Mouse (Mus musculus) embryonic facial prominence, embryonic 11.5 days (tissue): ENCODE data around the gene Hrc. TPM values are rescaled to one million over a fixed set of nuclear protein-coding genes. Genes with fewer than 3 reads are reported as not detected.
A peak's percentile ranks its signal among the peaks of the same experiment; 100 is the strongest.
"Not testable (repeated sequence)": the region's sequence is repeated elsewhere in the genome, so short reads cannot be mapped to it uniquely, and the experiment has no call there.

Source experiments
- ATAC-seq: fragments of 200-750 bp; cut with Nextera tagmentation; replicated peaks from 2 replicates; pipeline ENCODE4 v1.8.0; 2017; ENCODE audit warnings: low read depth; ENCODE audit not compliant: insufficient number of reproducible peaks, low FRiP score, low TSS enrichment
- DNase-seq: peaks from one replicate; pipeline ENCODE4 v3.0.0-alpha.2; 2015; ENCODE audit warnings: low spot score
- H3K27ac ChIP-seq: fragments of 300-500 bp; sonication (generic); replicated peaks from 2 replicates; pipeline ENCODE4 v1.5.1; 2014; ENCODE audit warnings: mild to moderate bottlenecking, low read depth, low read length, control low read depth
- H3K27me3 ChIP-seq: fragments of 300-500 bp; sonication (generic); 2 replicates; pipeline ENCODE4 v1.6.1; 2014; ENCODE audit warnings: mild to moderate bottlenecking, low read length, moderate library complexity, mixed read lengths; ENCODE audit not compliant: control insufficient read depth, insufficient read depth
- H3K36me3 ChIP-seq: fragments of 300-500 bp; sonication (generic); replicated peaks from 2 replicates; pipeline ENCODE4 v1.6.1; 2014; ENCODE audit warnings: low read depth, mild to moderate bottlenecking, low read length, moderate library complexity, mixed read lengths; ENCODE audit not compliant: control insufficient read depth, insufficient read depth
- H3K4me1 ChIP-seq: fragments of 300-500 bp; sonication (generic); 2 replicates; pipeline ENCODE4 v1.6.1; 2014; ENCODE audit warnings: low read length, mixed read lengths; ENCODE audit not compliant: control insufficient read depth, insufficient read depth
- H3K4me2 ChIP-seq: fragments of 300-500 bp; sonication (generic); 2 replicates; pipeline ENCODE4 v1.6.1; 2014; ENCODE audit warnings: low read depth, mild to moderate bottlenecking, control low read depth, low read length, moderate library complexity
- H3K4me3 ChIP-seq: fragments of 300-500 bp; sonication (generic); 2 replicates; pipeline ENCODE4 v1.5.1; 2014; ENCODE audit warnings: low read depth, low read length, control low read depth
- H3K9ac ChIP-seq: fragments of 300-500 bp; sonication (generic); replicated peaks from 2 replicates; pipeline ENCODE4 v1.6.1; 2014; ENCODE audit warnings: mild to moderate bottlenecking, control low read depth, low read length
- H3K9me3 ChIP-seq: fragments of 300-500 bp; sonication (generic); replicated peaks from 2 replicates; pipeline ENCODE4 v1.6.1; 2016; ENCODE audit warnings: mild to moderate bottlenecking, low read length, inconsistent platforms, mixed read lengths; ENCODE audit not compliant: control insufficient read depth
- WGBS: fragments of 180-500 bp; shearing (Covaris S2); extraction: QIAGEN DNeasy Blood & Tissue Kit; methylation state at CpG from one replicate; pipeline ENCODE4 v1.1.7; 2014; 5-methylcytosine and 5-hydroxymethylcytosine counted together
- polyA plus RNA-seq: library from polyadenylated mRNA; unstranded; fragments of >200 nt; fragmentation: Nextera tagmentation; extraction: Ambion mirVana; gene quantifications from 2 replicates; pipeline ENCODE4 v1.2.1, GENCODE M21; 2014

The Hrc gene
- polyA plus RNA-seq, 1 experiment from 2014 or later = 0.34 TPM

GRCm38 (mm10) chr7:45342081-45342480 is 7.0 kb downstream of the Hrc start:
- no peak overlapping the region for H3K27ac ChIP-seq
- no peaks in the 10 kb centered on the region for H3K9me3 ChIP-seq
- H3K4me3 ChIP-seq = no peak overlapping the region
- no peak overlapping the region for H3K4me2 ChIP-seq
- no peaks in the 10 kb centered on the region for H3K36me3 ChIP-seq
- H3K27me3 ChIP-seq = peaks cover 2% of the 10 kb centered on the region; the same call in 1 of the 2 replicates
- no peaks in the 10 kb centered on the region for H3K4me1 ChIP-seq
- DNase-seq (no peak), ATAC-seq (no peak)
- no peak overlapping the region for H3K9ac ChIP-seq
- WGBS = 92% methylated on average over 11 of the region's 11 CpGs

GRCm38 (mm10) chr7:45343543-45343942 is 8.5 kb downstream of the Hrc start:
- 32% methylated on average over 13 of the region's 13 CpGs for WGBS
- Histone ChIP-seq H3K4me2 (no peak overlapping the region), H3K27ac (no peak overlapping the region), H3K9me3 (no peaks in the 10 kb centered on the region), H3K4me1 (no peaks in the 10 kb centered on the region), H3K36me3 (no peaks in the 10 kb centered on the region), H3K27me3 (no peaks in the 10 kb centered on the region; the same call in 1 of the 2 replicates), H3K9ac (no peak overlapping the region), H3K4me3 (no peak overlapping the region)
- no peak for DNase-seq
- no peak for ATAC-seq

- 72% methylated on average over 13 of the region's 13 CpGs for WGBS
- ATAC-seq (no peak), DNase-seq (no peak)
- Histone ChIP-seq H3K9me3 (no peaks in the 10 kb centered on the region), H3K4me2 (no peak overlapping the region), H3K27ac (no peak overlapping the region), H3K4me3 (no peak overlapping the region), H3K27me3 (no peaks in the 10 kb centered on the region), H3K4me1 (no peaks in the 10 kb centered on the region), H3K36me3 (no peaks in the 10 kb centered on the region), H3K9ac (no peak overlapping the region)
These were observed 11.8 kb downstream of the Hrc start for GRCm38 (mm10) chr7:45346905-45347304.

- no peak for ATAC-seq
- no peaks in the 10 kb centered on the region for H3K27me3 ChIP-seq
- no peak overlapping the region for H3K9ac ChIP-seq
- H3K36me3 ChIP-seq = no peaks in the 10 kb centered on the region
- DNase-seq = no peak
- no peak overlapping the region for H3K4me3 ChIP-seq
- WGBS = 15% methylated on average over 5 of the region's 5 CpGs
- H3K4me2 ChIP-seq = no peak overlapping the region
- H3K4me1 ChIP-seq = no peaks in the 10 kb centered on the region
- H3K27ac ChIP-seq = no peak overlapping the region
- no peaks in the 10 kb centered on the region for H3K9me3 ChIP-seq
These were observed 18.0 kb downstream of the Hrc start for GRCm38 (mm10) chr7:45353041-45353440.

GRCm38 (mm10) chr7:45355318-45356020 is 20.4 kb downstream of the Hrc start:
- peaks cover 3% of the 10 kb centered on the region for H3K27me3 ChIP-seq

GRCm38 (mm10) chr7:45356087-45356486 is 21.0 kb downstream of the Hrc start:
- 57% methylated on average over 13 of the region's 13 CpGs for WGBS
- Histone ChIP-seq H3K4me1 (no peaks in the 10 kb centered on the region), H3K27me3 (peaks cover 7% of the 10 kb centered on the region), H3K4me3 (no peak overlapping the region), H3K36me3 (no peaks in the 10 kb centered on the region), H3K9me3 (no peaks in the 10 kb centered on the region), H3K9ac (no peak overlapping the region), H3K4me2 (no peak overlapping the region), H3K27ac (no peak overlapping the region)
- no peak for ATAC-seq
- DNase-seq = no peak

More at GRCm38 (mm10) chr7:45355318-45356020, 20.4 kb downstream of the Hrc start:
- H3K4me1 ChIP-seq = no peaks in the 10 kb centered on the region
- no peaks in the 10 kb centered on the region for H3K36me3 ChIP-seq
- H3K9me3 ChIP-seq = no peaks in the 10 kb centered on the region
- DNase-seq (no peak), ATAC-seq (no peak)
- 70% methylated on average over 15 of the region's 15 CpGs for WGBS
- no peak overlapping the region for H3K4me2 ChIP-seq
- no peak overlapping the region for H3K9ac ChIP-seq
- no peak overlapping the region for H3K27ac ChIP-seq
- no peak overlapping the region for H3K4me3 ChIP-seq

- WGBS = 63% methylated on average over 10 of the region's 11 CpGs
These were observed 24.0 kb downstream of the Hrc start for GRCm38 (mm10) chr7:45359081-45359480.

GRCm38 (mm10) chr7:45360404-45361125 is 25.5 kb downstream of the Hrc start:
- Histone ChIP-seq H3K27me3 (peaks cover 21% of the 10 kb centered on the region), H3K4me2 (no peak overlapping the region), H3K9me3 (no peaks in the 10 kb centered on the region), H3K27ac (no peak overlapping the region), H3K4me1 (peaks cover 3% of the 10 kb centered on the region; the same call in 1 of the 2 replicates), H3K9ac (no peak overlapping the region), H3K4me3 (no peak overlapping the region), H3K36me3 (no peaks in the 10 kb centered on the region)
- ATAC-seq (peak; percentile 27), DNase-seq (no peak)
- WGBS = 48% methylated on average over 18 of the region's 18 CpGs

More at GRCm38 (mm10) chr7:45359081-45359480, 24.0 kb downstream of the Hrc start:
- not testable (repeated sequence) for H3K4me3 ChIP-seq, H3K9ac ChIP-seq, H3K4me2 ChIP-seq, H3K4me1 ChIP-seq, H3K27ac ChIP-seq, ATAC-seq, H3K9me3 ChIP-seq, DNase-seq, H3K36me3 ChIP-seq
- peaks cover 17% of the 10 kb centered on the region for H3K27me3 ChIP-seq
